Mouse (Mus musculus) ES-Bruce4 (cell line): Measurements from ENCODE around the gene Pom121. TPM values are rescaled to one million over a fixed set of nuclear protein-coding genes. Genes with fewer than 3 reads are reported as not detected.

Experiments
- H3K27ac ChIP-seq: 2 replicates; pipeline ENCODE4 v1.5.1; 2012; ENCODE audit warnings: low read length, inconsistent platforms; ENCODE audit not compliant: insufficient read depth
- H3K27me3 ChIP-seq: 2 replicates; pipeline ENCODE4 v1.6.1; 2012; ENCODE audit warnings: mild to moderate bottlenecking, low read length, inconsistent platforms; ENCODE audit not compliant: control insufficient read depth, poor library complexity, insufficient read depth, severe bottlenecking
- H3K36me3 ChIP-seq: 2 replicates; pipeline ENCODE4 v1.6.1; 2012; ENCODE audit warnings: inconsistent platforms, mild to moderate bottlenecking, low read length, moderate library complexity; ENCODE audit not compliant: control insufficient read depth, poor library complexity, insufficient read depth, severe bottlenecking
- H3K4me1 ChIP-seq: one replicate; pipeline ENCODE4 v1.8.1; 2011; ENCODE audit warnings: low read length; ENCODE audit not compliant: control insufficient read depth, insufficient read depth
- H3K4me3 ChIP-seq: 2 replicates; pipeline ENCODE4 v1.5.1; 2011; ENCODE audit warnings: low read depth, mild to moderate bottlenecking, low read length
- H3K9ac ChIP-seq: 2 replicates; pipeline ENCODE4 v1.6.1; 2012; ENCODE audit warnings: low read depth, mild to moderate bottlenecking, inconsistent platforms; ENCODE audit not compliant: poor library complexity, severe bottlenecking
- H3K9me3 ChIP-seq: replicated peaks from 2 replicates; pipeline ENCODE4 v1.6.1; 2012; ENCODE audit warnings: mild to moderate bottlenecking, low read length, inconsistent platforms; ENCODE audit not compliant: control insufficient read depth, poor library complexity, insufficient read depth, severe bottlenecking
- CTCF ChIP-seq: IDR thresholded peaks from one replicate; pipeline ENCODE4 v1.8.1; 2011; ENCODE audit warnings: low read depth, low read length
- EP300 ChIP-seq: IDR thresholded peaks from 2 replicates; pipeline ENCODE4 v1.6.1; 2011; ENCODE audit warnings: low read depth, low read length; ENCODE audit not compliant: insufficient read depth
- POLR2A ChIP-seq: IDR thresholded peaks from one replicate; pipeline ENCODE4 v1.8.1; 2011; ENCODE audit warnings: low read length; ENCODE audit not compliant: insufficient read depth
- polyA plus RNA-seq: library from polyadenylated mRNA; stranded (reverse); fragments of >200 nt; gene quantifications from 2 replicates; pipeline ENCODE4 v1.2.4, GENCODE M21; 2011; ENCODE audit warnings: low read depth; ENCODE audit not compliant: missing spikeins, insufficient read depth, insufficient read length

Gene Pom121
- polyA plus RNA-seq, 1 experiment, result 68.9 TPM

DNA sequence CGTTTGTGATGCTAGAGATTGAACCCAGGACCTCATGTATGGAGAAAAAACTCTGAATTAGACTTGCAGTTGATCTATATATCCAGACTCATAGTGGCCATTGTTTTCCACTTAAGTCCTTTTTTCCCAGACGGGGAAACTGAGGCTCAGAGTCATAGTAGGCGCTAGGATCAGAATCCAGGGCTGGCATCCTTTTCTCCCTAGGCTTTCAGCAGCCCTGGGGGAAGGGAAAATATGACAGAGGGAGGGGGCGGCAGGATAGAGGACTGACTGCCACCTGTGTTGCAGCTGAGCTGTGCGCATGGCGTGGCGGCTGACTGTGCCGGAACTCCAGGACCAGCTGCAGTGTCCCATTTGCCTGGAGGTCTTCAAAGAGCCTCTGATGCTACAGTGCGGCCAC, 41.4 kb downstream of the Pom121 start, which contains the start of gene Trim50:
Gene Trim50 (plus strand): TSS at position 301 of the 400 bp plus-strand sequence.
- H3K4me1 ChIP-seq, result no peaks in the 10 kb centered on the region
- no peak within 1 kb of the TSS; the same call in 1 of the 2 replicates for H3K9ac ChIP-seq
- H3K4me3 ChIP-seq, result peak within 1 kb of the TSS; percentile 46
- no peak within 1 kb of the TSS for H3K27ac ChIP-seq
- no peak for TF ChIP-seq CTCF
- no peak for TF ChIP-seq EP300
- TF ChIP-seq POLR2A, result no peak
- H3K9me3 ChIP-seq, result 0 out of 2 replicates have a peak, but pooled peaks cover 5% of the 10 kb centered on the region
- H3K36me3 ChIP-seq, result no peaks in the 10 kb centered on the region
- no peaks in the 10 kb centered on the region for H3K27me3 ChIP-seq

GRCm38 (mm10) chr5:135351606-135352005, 42.7 kb downstream of the Pom121 start:
- no peaks in the 10 kb centered on the region for H3K4me1 ChIP-seq
- no peak overlapping the region for H3K4me3 ChIP-seq
- no peak overlapping the region for H3K9ac ChIP-seq
- no peak overlapping the region for H3K27ac ChIP-seq
- TF ChIP-seq POLR2A, result no peak
- TF ChIP-seq CTCF, result no peak
- TF ChIP-seq EP300, result no peak
- H3K9me3 ChIP-seq, result 0 out of 2 replicates have a peak, but pooled peaks cover 5% of the 10 kb centered on the region
- H3K27me3 ChIP-seq, result no peaks in the 10 kb centered on the region
- H3K36me3 ChIP-seq, result no peaks in the 10 kb centered on the region

DNA sequence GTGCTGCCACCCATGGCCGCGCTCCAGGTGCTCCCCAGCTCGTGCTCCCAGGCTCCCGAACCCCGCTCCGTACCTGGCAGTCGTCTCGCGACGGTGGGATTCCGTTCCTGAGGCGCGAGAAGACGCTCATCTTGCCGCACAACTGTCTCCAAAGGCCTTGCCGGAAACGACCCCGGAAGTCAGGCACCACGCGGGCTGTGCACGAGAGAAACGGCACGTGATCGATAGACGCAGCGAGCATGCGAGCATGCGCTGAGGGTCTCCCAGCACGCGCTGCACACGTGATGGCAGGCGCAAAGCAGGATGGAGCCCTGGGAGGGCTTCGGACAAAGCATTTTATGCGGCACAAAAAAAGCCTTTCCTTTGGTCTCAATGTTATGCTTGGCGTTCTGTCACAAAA, 44.5 kb downstream of the Pom121 start, which contains the start of gene Fkbp6:
Gene Fkbp6 (minus strand): TSS at position 183 of the 400 bp plus-strand sequence.
- 0 out of 2 replicates have a peak, but pooled peaks cover 5% of the 10 kb centered on the region for H3K9me3 ChIP-seq
- H3K4me3 ChIP-seq, result no peak within 1 kb of the TSS
- no peaks in the 10 kb centered on the region for H3K36me3 ChIP-seq
- no peaks in the 10 kb centered on the region for H3K4me1 ChIP-seq
- no peaks in the 10 kb centered on the region for H3K27me3 ChIP-seq
- no peak within 1 kb of the TSS for H3K27ac ChIP-seq
- no peak within 1 kb of the TSS for H3K9ac ChIP-seq
- TF ChIP-seq EP300, result no peak
- no peak for TF ChIP-seq POLR2A
- TF ChIP-seq CTCF, result no peak

- TF ChIP-seq CTCF, result no peak
- no peak for TF ChIP-seq EP300
- TF ChIP-seq POLR2A, result no peak
- H3K9me3 ChIP-seq, result 0 out of 2 replicates have a peak, but pooled peaks cover 5% of the 10 kb centered on the region
- H3K4me1 ChIP-seq, result no peaks in the 10 kb centered on the region
- H3K27me3 ChIP-seq, result no peaks in the 10 kb centered on the region
- H3K9ac ChIP-seq, result no peak overlapping the region
- H3K4me3 ChIP-seq, result no peak overlapping the region
- H3K27ac ChIP-seq, result no peak overlapping the region
- no peaks in the 10 kb centered on the region for H3K36me3 ChIP-seq
These were observed 46.8 kb downstream of the Pom121 start for GRCm38 (mm10) chr5:135347511-135348011.

DNA sequence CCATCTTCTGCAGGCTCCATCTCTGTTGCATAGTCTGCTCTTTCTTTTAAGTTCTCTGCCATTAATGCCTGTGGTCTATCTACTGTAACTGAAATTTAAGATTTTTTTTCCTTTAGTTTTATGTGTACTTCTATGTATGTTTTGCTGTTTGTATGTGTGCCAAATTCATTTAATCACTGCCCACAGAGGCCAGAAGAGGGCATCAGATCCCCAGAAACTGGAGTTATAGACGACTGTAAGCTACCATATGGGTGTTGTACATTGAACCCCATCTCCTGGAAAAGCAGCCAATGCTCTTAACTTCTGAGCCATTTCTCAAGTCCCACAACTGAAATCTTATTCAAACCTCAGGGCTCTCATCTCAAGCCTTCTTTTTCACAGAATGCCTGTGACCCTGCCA, 47.9 kb downstream of the Pom121 start:
- Histone ChIP-seq H3K9me3 (0 out of 2 replicates have a peak, but pooled peaks cover 5% of the 10 kb centered on the region), H3K9ac (no peak overlapping the region), H3K27ac (no peak overlapping the region), H3K4me3 (no peak overlapping the region), H3K27me3 (no peaks in the 10 kb centered on the region), H3K4me1 (no peaks in the 10 kb centered on the region), H3K36me3 (no peaks in the 10 kb centered on the region)
- no peak for TF ChIP-seq POLR2A
- TF ChIP-seq EP300, result no peak
- no peak for TF ChIP-seq CTCF

DNA sequence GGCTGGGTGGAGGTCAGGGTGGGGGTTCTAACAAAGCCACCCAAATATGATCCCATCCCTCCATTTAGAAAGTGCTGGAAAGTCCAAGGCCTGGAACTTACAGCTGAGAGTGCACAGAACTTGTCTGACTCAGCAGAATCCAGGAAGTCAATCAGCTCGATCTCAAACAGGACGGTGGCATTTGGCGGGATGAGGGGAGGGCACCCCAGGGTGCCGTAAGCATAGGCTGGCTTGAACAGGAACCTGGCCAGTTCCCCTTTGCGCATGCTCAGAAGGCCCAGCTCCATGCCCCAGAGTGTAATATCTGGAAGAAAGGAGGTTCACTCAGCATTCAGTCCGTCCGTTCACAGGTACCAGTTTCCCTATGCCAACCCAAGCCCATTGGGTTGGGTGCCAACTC, 48.4 kb downstream of the Pom121 start:
- Histone ChIP-seq H3K4me1 (no peaks in the 10 kb centered on the region), H3K27ac (no peak overlapping the region), H3K27me3 (no peaks in the 10 kb centered on the region), H3K4me3 (no peak overlapping the region), H3K9ac (no peak overlapping the region), H3K9me3 (0 out of 2 replicates have a peak, but pooled peaks cover 4% of the 10 kb centered on the region), H3K36me3 (no peaks in the 10 kb centered on the region)
- TF ChIP-seq EP300, result no peak
- TF ChIP-seq POLR2A, result no peak
- TF ChIP-seq CTCF, result no peak
